Mouse (Mus musculus) layer of hippocampus, adult 9-11 months (tissue): ENCODE results near the gene Eif2s3x.
"Not testable (repeated sequence)": the region's sequence is repeated elsewhere in the genome, so short reads cannot be mapped to it uniquely, and the experiment has no call there.

Experiments used
- DNase-seq: peaks from one replicate; pipeline ENCODE4 v3.0.0; 2022

Eif2s3x gene

DNA sequence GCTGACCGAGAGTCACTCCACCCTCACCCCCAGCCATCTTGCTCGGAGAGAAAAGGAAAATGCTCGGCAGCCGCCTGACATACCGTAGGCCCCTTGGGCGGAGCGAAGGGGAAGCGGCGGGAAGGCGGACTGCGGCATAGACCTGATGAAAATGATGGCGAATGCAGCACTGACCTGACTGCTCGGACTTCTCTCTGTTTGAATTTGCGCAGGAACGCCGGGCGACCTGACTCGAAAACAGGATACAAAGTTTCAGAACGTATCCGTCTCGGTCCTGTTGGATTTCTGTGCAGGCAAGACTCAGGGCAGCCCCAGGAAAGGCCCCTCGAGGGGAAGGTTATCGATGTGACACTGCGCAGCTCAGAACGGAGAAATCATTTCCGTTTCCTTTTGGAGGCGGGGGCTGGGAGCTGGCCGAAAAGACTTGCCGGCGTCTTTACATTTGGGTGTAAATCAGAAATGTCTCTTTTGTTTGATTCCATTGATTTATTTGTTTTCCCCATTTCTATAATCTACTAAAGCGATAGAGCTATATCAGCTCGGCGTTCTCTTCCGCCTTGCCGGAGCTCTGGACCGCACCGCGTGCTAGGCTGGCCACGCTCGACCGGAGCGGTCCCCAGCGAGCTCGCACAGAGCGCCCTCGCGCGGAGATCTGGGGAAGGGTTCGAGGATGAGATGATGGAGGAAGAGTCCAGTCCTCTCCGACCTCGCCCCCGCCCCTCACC is at the start of gene Eif2s3x:
Eif2s3x (minus strand) TSS at position 266 of the 725 bp plus-strand sequence.
- DNase-seq = peak; percentile 71

DNA sequence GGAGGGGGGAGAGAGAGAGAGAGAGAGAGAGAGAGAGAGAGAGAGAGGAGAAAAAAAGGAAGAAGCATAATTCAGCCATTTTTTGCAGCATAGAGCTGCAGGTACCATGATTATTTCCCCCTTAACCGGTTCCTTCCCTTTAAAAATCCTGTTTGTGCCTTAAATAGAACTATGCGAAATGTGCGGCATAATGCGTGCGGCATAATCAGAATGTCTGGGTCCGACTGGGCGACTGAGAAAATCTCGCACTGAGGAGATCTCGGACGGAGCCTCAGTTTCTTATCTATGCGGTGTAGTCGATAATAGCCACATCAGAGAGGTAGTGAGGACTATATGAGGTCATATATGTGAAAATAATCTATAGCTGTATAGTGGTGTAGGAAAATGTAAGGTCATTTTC is 22.9 kb upstream of the Eif2s3x start:
- no peak for DNase-seq

DNA sequence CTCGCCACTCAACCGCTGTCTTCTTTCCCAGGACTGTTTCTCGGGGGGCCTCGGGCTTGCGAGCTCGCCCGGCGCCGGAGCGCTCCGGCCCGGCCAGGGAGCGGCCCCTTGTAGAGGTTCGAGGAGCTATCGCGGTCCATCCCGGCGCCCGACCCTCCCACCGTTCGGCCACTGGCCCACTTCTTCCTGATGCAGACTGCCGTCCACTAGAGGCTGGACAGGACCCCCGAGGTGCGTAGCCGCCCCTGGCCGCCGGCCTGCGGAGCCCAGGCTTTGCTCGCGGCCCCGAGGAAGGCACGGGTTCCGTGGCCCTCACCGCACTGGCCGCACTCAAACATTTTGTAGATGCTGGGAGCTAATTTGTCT is 22.5 kb upstream of the Eif2s3x start:
- DNase-seq = no peak

DNA sequence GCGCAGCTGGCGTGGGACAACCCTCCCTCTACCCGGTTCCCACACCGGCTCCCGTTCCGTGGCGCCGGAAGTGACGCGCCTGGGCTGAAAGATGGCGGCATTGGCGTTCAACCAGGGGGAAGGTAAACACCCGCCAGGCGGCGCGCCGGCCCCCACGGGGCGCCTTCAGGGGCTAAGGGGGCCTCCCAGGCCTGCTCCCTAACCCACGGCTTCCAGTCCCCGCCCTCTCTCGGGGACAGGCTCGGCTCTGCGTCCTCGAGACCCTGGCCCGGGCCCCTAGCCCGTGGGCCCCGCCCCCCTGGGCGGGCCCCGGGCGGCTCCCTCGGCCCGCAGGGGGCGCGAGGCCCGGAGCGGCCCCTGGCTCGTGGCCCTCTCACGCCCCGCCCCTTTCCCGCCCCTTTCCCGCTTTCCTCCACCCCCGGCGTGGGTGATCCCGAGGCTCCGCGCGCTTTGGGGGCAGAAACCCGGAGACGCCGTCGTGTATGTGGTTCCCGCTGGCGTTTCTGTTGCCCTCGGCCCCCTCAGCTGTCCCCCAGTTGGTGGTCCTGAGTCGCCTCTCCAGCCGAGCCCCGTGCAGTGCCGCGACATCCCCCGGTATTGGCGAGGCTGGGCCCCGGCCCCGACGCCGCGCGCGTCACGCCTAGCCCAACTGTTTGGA is 22.0 kb upstream of the Eif2s3x start, which contains the start of gene Klhl15:
Klhl15 (plus strand) TSS at position 68 of the 658 bp plus-strand sequence.
- peak; percentile 76 for DNase-seq

DNA sequence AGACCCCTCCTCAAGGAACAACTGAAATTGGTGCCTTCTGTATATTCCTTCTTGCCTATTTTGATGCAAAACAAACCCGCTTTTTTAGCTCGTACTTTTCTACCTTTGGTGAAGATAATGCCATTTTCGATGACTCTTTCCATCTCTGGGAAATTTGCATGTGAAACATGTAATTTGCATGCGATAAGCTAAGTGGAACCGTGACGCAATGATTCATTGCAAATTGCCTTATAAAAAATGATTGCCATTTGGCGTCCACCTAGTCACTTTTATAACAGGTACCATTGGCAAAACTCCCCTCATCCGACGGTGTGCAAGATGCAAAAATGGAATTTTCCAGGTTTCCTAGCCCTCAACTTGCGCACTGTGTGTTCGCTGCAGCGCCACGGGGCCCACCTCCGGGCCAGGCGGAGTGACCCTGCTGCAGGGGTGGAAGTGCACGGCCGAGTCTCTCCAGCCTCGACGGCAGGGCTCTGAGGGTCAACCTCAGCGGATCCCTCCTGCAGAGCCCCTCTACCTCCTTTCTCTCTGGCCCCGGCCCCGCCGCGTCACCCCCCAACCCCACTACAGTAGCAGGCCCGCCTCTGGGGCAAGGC is 21.4 kb upstream of the Eif2s3x start:
- no peak for DNase-seq

DNA sequence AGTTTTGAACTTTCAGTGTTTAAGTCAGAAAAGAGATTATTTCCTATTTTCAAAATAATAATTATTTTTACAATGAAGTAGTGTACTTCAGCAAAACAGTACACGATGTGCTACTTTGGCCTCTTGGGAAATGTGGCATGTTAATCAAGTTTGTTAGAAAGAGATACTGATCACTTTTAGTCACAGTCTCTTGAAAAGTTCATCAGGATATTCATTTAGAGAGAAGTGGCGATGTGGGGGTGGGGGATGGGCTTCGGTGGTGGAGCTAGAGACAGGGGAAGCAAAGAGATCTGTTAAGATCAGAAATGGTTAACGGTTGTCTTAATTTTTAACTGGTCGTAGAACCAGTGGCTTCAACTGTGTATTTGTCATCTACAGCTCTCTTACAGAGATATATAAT is 20.8 kb upstream of the Eif2s3x start:
- DNase-seq = no peak

DNA sequence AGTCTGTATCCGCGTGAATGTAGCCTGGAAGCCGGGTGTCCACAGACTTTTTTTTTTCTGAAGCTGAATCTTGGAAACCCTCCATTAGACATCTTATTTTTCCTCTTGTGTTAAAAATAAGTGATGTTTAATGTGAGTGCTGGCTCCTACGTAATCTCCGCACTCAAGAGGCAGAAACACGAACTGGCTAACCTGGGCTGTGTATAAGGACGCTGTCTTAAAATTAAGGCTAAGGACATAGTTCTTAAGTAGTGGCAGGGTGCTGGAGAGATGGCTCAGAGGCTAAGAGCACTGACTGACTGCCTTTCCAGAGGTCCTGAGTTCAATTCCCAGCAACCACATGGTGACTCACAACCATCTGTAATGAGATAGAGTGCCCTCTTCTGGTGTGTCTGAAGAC is 722 bp upstream of the Eif2s3x start:
- DNase-seq = peak; percentile 4

DNA sequence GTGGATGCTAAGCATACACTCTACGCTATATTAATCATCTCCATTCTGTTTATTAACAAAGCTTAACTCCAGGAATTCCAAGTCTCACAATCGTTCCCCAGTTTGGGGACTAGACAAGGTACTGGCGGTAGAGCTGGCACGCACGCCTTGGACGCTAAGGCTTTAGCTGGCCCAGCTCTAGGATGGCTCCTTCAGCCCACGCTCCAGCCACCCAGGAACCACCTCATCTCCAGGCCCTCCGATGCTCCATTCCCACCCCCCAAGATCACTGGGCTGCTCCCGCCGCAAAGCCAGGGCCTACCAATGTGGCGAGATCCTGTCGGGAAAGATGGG is 432 bp downstream of the Eif2s3x start:
- DNase-seq = no peak

DNA sequence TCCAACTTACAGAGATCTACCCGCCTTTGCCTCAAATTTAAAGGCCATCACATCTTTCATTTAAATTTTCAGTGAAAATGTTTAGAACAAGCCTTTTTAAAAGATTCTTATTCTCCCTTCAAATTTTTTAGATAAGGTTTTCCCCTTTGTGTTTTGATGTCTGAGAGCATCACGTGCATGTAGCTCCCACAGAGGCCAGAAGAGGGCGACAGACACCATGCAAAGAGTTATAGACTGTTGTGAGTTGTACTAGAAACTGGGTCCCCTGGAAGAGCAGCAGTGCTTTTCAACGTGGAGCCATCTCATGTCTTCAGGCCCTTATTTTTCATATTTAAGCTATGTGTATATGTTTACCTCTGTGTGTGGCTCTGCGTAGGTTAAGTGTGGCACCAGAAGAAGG is 14.9 kb downstream of the Eif2s3x start:
- no peak for DNase-seq

DNA sequence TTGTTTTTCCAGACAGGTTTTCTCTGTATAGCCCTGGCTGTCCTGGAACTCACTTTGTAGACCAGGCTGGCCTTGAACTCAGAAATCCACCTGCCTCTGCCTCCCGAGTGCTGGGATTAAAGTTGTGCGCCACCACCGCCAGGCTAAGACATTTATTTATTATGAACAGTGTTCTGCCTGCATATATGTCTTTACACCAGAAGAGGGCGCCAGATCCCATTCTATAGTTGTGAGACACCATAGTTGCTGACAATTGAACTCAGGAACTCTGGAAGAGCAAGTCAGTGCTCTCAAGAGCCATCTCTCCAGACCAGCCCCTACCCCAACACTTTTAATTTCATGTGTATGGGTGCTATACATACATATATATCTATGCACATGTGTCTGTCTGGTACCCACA is 18.8 kb downstream of the Eif2s3x start:
- DNase-seq = not testable (repeated sequence)

DNA sequence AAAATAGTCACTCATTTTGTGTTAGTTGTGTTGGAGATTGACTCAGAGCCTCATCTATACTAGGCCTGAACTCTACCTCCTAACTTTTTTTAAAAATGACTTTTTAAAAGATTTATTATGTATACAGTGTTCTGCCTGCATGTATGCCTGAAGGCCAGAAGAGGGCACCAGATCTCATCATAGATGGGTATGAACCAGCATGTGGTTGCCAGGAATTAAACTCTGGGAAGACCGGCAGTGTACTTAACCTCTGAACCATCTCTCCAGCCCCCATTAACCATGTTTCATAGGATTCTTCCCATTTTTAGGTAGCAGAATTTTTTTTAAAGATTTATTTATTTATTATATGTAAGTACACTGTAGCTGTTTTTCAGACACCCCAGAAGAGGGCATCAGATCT is 27.5 kb downstream of the Eif2s3x start:
- no peak for DNase-seq

DNA sequence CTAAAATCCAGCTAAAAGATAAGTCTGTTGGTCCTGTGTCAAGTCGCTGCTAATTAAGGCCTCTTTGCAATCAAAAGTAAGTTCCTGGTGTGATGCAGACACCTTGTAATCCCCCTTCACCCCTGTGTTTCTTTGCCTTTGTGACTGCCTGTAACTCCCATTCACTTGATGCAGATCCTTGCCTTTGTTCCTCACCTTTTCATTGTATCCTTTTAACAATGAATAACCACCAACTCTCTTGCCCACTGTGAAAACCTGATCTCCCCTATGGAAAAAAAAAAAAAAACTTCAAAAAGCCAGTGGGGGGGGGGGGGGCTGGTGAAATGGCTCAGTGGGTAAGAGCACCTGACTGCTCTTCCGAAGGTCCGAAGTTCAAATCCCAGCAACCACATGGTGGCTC is 28.8 kb downstream of the Eif2s3x start:
- no peak for DNase-seq

DNA sequence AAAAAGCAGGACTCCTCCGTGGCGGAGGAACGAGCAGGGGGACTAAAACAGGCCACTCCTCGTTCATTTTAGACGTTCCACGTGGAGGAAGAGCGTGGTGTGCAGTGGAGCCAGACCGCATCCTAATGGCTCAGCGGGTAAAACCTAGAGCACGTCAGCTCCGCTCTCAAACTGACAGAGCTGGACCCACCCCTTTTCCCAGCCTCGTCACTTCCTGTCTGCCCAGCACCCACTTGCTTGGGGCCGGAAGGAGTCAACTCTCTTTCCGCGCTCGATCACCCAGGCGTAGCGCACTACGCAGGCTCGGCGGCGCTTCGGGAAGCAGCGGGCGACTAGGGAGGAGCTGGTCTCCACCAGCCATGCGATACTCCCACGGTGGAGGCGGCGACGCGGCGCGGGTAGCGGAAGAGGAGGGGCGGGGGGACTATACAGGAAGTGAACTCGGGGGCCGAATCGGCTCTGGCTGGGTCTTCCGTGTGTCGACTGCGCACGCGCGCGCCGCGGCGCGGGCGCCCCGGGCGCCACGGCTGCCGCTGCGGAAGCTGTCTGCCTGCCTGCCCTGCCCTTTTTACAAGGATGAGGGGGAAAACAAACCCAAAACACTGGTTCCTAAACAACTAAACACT is 34.8 kb downstream of the Eif2s3x start:
- DNase-seq = peak; percentile 95

DNA sequence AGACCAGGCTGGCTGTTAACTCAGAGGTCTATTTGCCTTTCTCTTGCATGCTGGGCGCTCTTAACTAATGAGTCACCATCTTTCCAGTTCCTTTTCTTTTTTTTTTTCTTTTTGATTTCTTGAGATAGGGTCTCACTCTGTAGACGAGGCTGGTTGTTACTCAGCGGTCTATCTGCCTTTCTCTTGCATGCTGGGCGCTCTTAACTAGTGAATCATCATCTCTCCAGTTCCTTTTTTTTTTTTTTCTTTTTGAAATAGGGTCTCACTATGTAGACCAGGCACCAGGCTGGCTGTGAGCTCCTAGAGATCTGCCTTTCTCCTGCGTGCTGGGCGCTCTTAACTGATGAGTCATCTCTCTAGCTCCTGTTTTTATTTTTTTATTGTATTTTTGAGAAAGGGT is 43.3 kb downstream of the Eif2s3x start:
- DNase-seq = no peak

DNA sequence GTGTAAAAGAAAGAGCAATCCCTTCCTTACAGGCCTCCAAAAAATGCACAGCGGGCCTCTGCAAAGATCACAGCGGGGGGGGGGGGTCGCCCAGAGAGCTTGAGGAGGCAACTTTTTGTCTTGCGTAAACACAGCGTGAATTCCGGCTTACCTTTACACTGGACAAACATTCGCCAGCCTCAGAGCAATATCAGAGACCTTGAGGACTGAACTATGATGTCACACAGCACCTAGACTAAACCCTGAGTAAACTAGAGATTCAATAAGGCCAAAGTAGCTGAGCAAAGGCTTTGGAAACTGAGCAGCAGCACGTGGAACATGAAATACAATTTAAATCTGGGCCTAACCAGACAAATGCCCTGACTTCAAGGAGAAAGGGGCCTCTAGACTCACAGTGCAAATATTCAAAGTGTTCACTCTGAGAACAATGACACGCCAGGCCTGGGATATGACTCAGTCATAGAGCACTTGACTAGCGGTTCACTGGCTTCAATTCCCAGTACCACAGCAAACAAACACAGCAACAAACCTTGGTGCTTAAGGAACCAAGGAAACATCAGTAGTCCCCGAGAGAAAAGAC is 60.3 kb downstream of the Eif2s3x start:
- no peak for DNase-seq

DNA sequence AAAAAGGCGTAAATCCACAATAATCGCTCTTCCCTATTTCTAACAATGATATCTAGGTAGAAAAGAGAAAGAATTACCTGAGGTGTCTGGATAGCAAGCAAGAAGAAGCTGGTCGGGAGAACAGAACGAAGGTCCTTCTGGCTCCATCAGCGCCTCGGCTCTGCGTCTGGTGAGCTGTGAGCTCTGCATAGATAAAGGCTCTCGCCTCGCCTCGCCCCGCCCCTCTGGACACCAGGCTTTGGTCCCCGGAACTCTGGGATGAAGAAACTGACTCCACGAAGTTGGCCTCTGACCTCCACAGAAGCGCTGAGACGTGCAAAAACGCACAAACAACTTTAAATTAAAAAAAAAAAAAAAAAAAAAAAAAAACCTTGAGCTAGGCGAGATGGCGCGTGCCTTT is 62.2 kb downstream of the Eif2s3x start:
- DNase-seq = no peak

DNA sequence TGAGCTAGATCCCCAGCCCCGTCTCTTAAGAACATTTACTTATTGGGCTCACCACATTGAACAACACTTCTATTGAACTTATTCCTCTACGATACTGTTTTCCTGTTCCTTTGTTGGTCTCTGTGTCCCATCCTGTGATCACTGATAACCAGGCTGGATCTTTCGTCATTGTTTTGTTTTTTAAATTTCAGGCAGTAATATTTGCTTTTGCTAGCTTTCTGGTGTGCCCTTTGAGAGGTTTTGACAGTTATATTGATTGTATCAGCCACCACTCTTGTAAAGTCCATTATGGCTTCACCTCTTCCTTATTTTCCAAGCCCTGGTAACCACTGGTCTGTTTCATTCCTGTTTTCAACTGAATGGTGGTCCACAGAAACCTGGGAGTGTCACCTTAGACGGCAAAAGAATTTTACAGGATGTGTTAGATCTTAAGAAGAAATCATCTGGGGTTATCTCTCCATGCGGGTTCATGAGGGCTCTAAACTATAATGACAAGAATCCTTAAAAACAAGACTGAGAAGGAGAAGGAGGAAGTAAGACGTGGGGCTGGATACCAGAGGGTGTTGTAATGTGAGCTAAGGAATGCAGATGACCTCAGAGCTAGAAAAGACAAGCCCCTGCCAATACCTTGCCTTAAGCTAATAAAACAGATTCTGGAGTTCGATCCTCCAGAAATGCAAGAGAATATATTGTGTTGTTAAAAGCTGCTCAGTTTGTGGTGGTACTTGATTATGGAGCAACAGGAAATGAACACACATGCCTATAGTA is 70.5 kb downstream of the Eif2s3x start:
- DNase-seq = no peak

DNA sequence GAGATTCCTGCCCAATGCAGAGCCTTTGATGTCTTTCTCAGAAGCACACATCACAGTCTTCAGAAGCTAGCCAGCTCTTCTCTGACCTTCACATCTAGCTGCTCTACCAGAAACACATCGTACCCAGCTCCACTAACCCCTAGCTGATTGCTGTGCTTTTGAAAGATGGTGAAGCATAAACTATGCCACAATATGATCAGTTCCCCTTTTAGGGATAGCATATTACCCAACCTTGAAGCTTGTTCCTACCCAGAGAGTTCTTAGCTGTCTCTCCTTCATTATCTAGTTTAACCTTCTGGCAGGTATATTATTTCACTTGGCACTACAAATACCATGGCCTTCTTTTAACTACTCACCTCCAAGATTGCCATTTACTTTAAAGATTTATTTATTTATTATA is 72.6 kb downstream of the Eif2s3x start:
- DNase-seq = no peak
